Mouse (Mus musculus) lung, adult 2 months (tissue): ENCODE data around the gene Kcnq5. TPM values are rescaled to one million over a fixed set of nuclear protein-coding genes. Genes with fewer than 3 reads are reported as not detected.
"Not testable (repeated sequence)": the region's sequence is repeated elsewhere in the genome, so short reads cannot be mapped to it uniquely, and the experiment has no call there.

ENCODE experiments used
- DNase-seq: peaks from one replicate; pipeline ENCODE4 v3.0.0; 2022
- H3K4me1 ChIP-seq: fragments of 200-500 bp; 2 replicates; pipeline ENCODE4 v1.6.1; 2011; ENCODE audit warnings: low read length; ENCODE audit not compliant: control insufficient read depth, insufficient read depth
- H3K4me3 ChIP-seq: fragments of 200-500 bp; replicated peaks from 2 replicates; pipeline ENCODE3; 2011; ENCODE audit warnings: low read depth, mild to moderate bottlenecking, control low read depth, low read length; ENCODE audit errors: extremely low read depth
- CTCF ChIP-seq: fragments of 200-500 bp; IDR thresholded peaks from 2 replicates; pipeline ENCODE4 v1.5.1; 2011; ENCODE audit warnings: mild to moderate bottlenecking, low read length, control low read depth; ENCODE audit not compliant: insufficient read depth
- POLR2A ChIP-seq: fragments of 200-500 bp; IDR thresholded peaks from 2 replicates; pipeline ENCODE4 v1.6.1; 2011; ENCODE audit warnings: low read depth, mild to moderate bottlenecking, control low read depth, low read length, borderline replicate concordance; ENCODE audit errors: extremely low read depth
- WGBS: fragments of 180-500 bp; shearing (Covaris S2); methylation state at CpG from one replicate; pipeline ENCODE4 v1.1.7; 2018; 5-methylcytosine and 5-hydroxymethylcytosine counted together
- polyA plus RNA-seq: library from polyadenylated mRNA; depleted of rRNA; stranded (reverse); fragments of >200 nt; gene quantifications from 2 replicates; pipeline ENCODE4 v1.2.3, GENCODE M21; 2012

Kcnq5 gene
- polyA plus RNA-seq, 1 experiment: 2.5 TPM

DNA sequence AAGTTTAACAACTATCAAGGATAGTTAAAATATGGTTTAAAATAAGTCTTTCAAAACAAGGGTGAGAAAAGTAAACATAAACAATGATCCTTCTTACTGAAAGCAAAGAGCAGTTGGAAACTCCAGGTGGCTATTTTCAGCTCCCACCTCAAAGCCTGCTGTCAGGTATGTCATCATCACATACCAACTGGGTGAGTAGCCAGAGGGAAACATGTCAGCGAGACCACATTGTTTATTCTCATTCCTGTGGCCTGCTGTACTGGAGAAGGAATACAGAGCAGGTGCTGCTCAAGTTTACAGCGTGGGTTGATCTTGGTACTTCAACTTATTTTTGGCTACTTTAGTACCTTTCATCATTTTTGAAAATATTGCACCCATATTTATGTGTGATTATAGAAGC is 347.8 kb downstream of the Kcnq5 start:
- 20% methylated on average over 2 of the region's 2 CpGs for WGBS
- TF ChIP-seq CTCF (no peak), POLR2A (no peak)
- DNase-seq: no peak

DNA sequence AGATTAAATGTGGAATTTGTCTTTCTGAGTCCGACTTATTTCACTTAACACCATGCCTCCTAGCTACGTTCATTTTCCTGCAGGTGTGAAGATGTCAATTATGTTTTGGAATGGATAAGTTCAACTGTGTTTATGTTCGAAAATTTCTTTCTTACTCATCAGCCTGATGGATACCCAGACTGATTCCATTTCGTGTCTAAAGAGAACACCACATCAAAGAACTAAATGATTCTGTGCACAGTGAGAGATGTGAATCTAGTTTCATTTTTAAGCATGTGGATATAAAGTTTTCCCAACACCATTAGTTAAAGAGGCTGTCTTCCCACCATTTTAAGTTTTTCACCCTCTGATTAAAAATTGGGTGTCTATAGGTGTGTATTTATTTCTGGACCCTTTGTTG is 357.7 kb downstream of the Kcnq5 start:
- TF ChIP-seq POLR2A (no peak), CTCF (no peak)
- no peaks in the 10 kb centered on the region for H3K4me1 ChIP-seq
- 61% methylated on average over 4 of the region's 4 CpGs for WGBS
- DNase-seq: no peak
- H3K4me3 ChIP-seq: no peak overlapping the region

More for the DNA sequence above, 347.8 kb downstream of the Kcnq5 start:
- H3K4me1 ChIP-seq: no peaks in the 10 kb centered on the region
- no peak overlapping the region for H3K4me3 ChIP-seq

DNA sequence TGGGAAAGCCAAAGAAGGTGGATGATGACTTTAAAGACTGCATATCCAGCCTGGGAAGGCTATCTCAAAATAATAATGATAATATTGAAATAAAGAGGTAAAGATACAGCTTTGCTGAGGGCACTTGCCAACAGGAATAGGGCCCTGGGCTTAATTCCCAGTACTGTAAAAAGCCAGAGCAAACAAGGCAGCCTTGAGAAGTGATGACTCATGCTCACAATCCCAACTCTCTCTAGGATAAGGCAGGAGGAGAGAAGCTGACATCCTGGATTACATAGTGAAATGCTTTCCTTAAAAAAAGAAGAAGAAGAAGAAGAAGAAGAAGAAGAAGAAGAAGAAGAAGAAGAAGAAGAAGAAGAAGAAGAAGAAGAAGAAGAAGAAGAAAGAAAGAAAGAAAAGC is 359.2 kb downstream of the Kcnq5 start:
- H3K4me1 ChIP-seq: no peaks in the 10 kb centered on the region
- no peak for DNase-seq
- no peak overlapping the region for H3K4me3 ChIP-seq
- no peak for TF ChIP-seq POLR2A
- no peak for TF ChIP-seq CTCF

GRCm38 (mm10) chr1:21600606-21601005 is 361.1 kb downstream of the Kcnq5 start:
- Histone ChIP-seq H3K4me1 (no peaks in the 10 kb centered on the region), H3K4me3 (no peak overlapping the region)
- 73% methylated on average over 4 of the region's 4 CpGs for WGBS
- no peak for DNase-seq
- TF ChIP-seq POLR2A: no peak
- TF ChIP-seq CTCF: no peak

DNA sequence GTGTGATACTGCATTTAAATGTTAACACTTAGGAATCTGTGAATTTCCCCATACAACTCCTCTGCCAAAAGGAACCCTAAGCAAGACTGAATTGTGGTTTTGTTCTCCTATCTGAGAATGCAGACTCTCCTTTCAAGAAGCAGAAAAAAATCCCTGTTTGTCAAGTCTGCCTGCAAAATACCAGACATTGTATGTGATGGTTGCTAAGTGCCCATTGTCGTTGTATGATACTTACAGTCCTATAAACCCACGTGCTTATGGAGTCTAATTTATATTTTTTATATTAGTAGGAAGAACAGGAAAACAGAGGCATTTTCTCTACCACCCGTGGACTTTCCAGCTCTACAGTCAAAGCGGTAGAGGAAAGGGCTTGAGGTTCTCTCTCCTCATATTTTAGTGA is 367.9 kb downstream of the Kcnq5 start:
- Histone ChIP-seq H3K4me1 (no peaks in the 10 kb centered on the region), H3K4me3 (no peak overlapping the region)
- no peak for DNase-seq
- TF ChIP-seq POLR2A: no peak
- no peak for TF ChIP-seq CTCF
- WGBS: 54% methylated on average over 4 of the region's 4 CpGs

- not testable (repeated sequence) for DNase-seq, H3K4me3 ChIP-seq, H3K4me1 ChIP-seq
- 69% methylated on average over 2 of the region's 2 CpGs for WGBS
These were observed 394.3 kb downstream of the Kcnq5 start for GRCm38 (mm10) chr1:21567397-21567796.

GRCm38 (mm10) chr1:21554630-21555029 is 407.1 kb downstream of the Kcnq5 start:
- TF ChIP-seq POLR2A: no peak
- TF ChIP-seq CTCF: no peak
- Histone ChIP-seq H3K4me3 (no peak overlapping the region), H3K4me1 (no peaks in the 10 kb centered on the region)
- 50% methylated on average over 6 of the region's 6 CpGs for WGBS
- no peak for DNase-seq

DNA sequence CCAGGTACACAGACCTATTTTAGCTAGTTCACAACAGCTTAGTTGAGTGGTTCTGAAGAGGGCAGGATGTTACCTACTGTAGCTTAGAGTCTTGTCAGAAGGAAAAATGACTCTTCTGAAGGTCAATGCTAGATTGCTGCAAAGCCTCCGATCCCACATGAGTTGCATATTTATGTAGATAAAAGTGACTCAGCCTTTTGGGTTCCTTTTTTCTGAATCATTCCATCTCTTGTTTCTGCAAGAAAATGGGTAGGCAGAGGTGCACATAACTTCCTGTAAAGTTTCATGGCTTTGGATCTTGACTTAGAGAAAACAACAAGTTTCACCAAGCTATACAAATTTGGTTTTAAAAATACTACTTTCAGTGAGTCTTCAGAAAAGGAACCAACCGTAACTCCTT is 409.0 kb downstream of the Kcnq5 start:
- WGBS: 80% methylated on average over 2 of the region's 2 CpGs
- TF ChIP-seq CTCF (no peak), POLR2A (no peak)
- Histone ChIP-seq H3K4me3 (no peak overlapping the region), H3K4me1 (no peaks in the 10 kb centered on the region)
- DNase-seq: no peak

GRCm38 (mm10) chr1:21543909-21544308 is 417.8 kb downstream of the Kcnq5 start:
- TF ChIP-seq CTCF (no peak), POLR2A (no peak)
- Histone ChIP-seq H3K4me3 (no peak overlapping the region), H3K4me1 (no peaks in the 10 kb centered on the region)
- no peak for DNase-seq

DNA sequence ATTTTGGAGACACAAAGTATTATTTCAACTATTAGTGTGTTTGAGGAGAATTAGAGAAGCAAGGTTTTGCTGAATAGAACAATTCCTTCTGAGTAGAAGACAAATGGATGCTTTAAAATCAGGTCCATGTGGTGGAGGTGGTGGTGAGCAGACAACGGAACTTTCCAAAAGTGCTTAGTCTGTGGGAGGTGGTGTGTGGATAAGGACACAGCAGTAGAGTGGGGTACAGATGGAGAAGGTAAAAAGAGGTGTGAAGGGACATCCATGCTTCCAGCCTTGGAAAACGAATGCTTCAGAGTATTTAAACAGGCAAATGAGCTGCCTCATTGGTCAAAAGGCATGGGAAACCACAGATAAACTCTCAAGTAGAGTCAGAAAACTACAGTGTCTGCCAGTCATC is 422.3 kb downstream of the Kcnq5 start:
- no peak for TF ChIP-seq POLR2A
- TF ChIP-seq CTCF: no peak
- WGBS: 72% methylated on average over 2 of the region's 2 CpGs
- DNase-seq: no peak

GRCm38 (mm10) chr1:21530823-21531222 is 430.9 kb downstream of the Kcnq5 start:
- no peak for DNase-seq
- no peak for TF ChIP-seq CTCF
- no peak for TF ChIP-seq POLR2A
- 52% methylated on average over 1 of the region's 1 CpGs for WGBS
- no peaks in the 10 kb centered on the region for H3K4me1 ChIP-seq
- H3K4me3 ChIP-seq: no peak overlapping the region

More for the DNA sequence above, 422.3 kb downstream of the Kcnq5 start:
- no peaks in the 10 kb centered on the region for H3K4me1 ChIP-seq
- no peak overlapping the region for H3K4me3 ChIP-seq
